Mouse (Mus musculus) ES-E14 (cell line): Measurements from ENCODE around the gene Rpl23.

ENCODE experiments used
- CHD2 ChIP-seq: IDR thresholded peaks from 2 replicates; pipeline ENCODE4 v1.6.1; 2014; ENCODE audit warnings: mild to moderate bottlenecking, low read depth, low read length, inconsistent platforms
- HCFC1 ChIP-seq: IDR thresholded peaks from 2 replicates; pipeline ENCODE4 v1.6.1; 2012; ENCODE audit warnings: low read length, inconsistent platforms, borderline replicate concordance; ENCODE audit not compliant: insufficient read depth
- MAFK ChIP-seq: IDR thresholded peaks from 2 replicates; pipeline ENCODE4 v1.6.1; 2014; ENCODE audit warnings: mild to moderate bottlenecking, low read depth, low read length, inconsistent platforms; ENCODE audit not compliant: insufficient read depth
- ZC3H11A ChIP-seq: IDR thresholded peaks from 2 replicates; pipeline ENCODE4 v1.6.1; 2012; ENCODE audit warnings: low read depth, mild to moderate bottlenecking, inconsistent platforms, low read length, borderline replicate concordance
- ZNF384 ChIP-seq: IDR thresholded peaks from 2 replicates; pipeline ENCODE4 v1.6.1; 2012; ENCODE audit warnings: low read depth, low read length, inconsistent platforms

DNA sequence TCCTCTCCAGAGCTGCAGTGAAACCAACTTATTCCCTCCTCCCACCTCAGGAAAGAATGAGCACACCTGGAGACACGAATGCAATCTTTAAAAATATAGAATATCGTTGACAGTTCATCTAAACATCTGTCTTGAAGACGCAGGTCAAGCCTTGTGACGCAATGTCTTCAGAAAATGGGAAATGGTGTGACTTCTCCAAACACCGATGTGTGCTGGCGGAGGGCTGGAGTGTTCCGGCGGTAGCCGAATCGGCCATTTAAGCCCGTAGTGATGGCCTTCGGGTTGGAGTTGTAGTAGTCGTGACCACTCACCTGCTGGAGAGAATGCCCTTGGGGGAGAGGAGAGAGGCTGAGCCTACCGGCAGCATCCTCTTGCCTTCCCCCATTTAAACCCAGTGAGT is 10.8 kb downstream of the Rpl23 start:
- TF ChIP-seq ZC3H11A, result no peak
- no peak for TF ChIP-seq CHD2
- no peak for TF ChIP-seq ZNF384
- TF ChIP-seq MAFK, result no peak
- TF ChIP-seq HCFC1, result no peak
